Mouse (Mus musculus) cerebellum, adult 18-20 months (tissue): ENCODE data around the gene P2ry13.
A peak's percentile ranks its signal among the peaks of the same experiment; 100 is the strongest.

Experiments
- DNase-seq, 2 experiments: peaks; one replicate each; pipeline ENCODE4 v3.0.0; 2021

The P2ry13 gene

DNA sequence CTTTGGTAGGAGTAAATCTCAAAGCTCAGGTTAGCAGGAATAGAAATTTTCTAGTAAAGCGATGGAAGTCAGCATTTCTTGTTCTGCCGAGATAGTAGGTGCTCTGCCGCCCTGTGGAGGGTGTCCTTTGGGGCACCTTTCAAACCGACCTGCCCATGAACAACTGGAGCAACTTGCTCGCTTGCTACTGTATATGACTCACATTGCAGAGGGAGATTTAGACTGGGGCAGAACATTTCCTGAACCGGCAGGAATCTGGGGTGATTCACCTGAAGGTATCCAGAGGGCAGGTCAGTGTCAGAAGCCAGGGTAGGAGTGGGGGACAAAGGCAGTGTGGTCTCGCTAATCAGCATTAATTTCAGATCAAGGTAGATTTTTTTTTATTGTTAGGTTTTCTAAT is 15.7 kb downstream of the P2ry13 start, which contains the start of gene Gpr87:
Gpr87 (minus strand) TSS at position 167 of the 400 bp plus-strand sequence.
- DNase-seq, result no peak

DNA sequence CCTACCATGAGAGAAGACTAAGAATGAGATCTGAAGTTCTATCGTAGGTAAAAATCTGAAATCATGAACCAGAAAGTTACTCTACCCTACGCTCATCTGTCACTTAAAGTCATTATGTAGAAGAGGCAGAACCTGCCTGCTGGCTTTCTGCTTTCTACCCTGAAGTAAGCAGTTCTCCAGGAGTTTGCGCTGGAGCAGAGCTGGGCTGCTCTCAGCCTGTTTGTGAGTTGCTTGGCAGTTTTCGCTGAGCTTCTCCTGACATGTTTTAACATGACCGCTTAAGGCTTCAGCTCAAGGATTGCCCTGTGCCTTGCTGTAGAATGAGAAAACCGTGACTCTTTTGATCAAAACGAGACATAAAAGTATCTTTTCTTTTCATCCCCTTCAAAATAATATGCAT is 16.6 kb downstream of the P2ry13 start:
- DNase-seq, result no peak

DNA sequence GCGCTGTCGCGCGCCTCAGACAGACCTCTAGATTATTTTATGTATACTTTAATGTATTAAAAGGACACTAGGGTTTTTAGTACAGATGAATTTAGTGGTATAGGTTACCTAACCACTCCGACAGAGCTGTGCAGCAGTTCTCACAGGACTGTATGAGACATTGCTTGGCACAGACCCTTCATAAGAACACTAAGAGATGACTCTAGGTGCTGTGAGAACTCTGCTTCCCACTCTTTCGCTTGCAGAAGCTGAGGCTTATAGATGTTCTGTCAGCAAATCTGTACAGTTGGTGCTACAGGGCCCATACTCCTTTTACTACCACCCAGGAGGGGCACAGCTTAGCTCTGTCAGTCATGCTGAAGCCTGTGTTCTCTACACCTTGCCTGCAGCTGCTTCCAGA is 19.0 kb downstream of the P2ry13 start:
- DNase-seq, result no peak

DNA sequence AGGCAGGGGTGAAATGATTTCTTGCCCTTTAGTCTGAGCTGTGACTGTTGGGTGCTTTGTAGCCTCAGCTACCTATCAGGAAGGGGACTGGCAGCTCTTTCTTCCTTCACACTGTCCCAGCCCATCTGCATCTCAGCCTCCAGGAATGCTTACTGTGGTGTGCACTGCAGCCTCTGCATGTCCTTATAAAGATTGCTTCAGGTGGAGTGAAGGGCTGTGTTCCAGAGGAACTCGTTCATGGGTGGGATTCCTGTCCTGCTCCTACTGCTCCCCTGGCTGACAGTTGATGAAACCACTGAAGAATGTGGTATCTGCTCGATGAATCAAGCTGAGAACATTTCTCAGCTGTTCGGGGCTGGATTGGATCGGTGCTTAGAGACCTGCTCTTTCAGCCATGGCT is 23.3 kb downstream of the P2ry13 start:
- no peak for DNase-seq

DNA sequence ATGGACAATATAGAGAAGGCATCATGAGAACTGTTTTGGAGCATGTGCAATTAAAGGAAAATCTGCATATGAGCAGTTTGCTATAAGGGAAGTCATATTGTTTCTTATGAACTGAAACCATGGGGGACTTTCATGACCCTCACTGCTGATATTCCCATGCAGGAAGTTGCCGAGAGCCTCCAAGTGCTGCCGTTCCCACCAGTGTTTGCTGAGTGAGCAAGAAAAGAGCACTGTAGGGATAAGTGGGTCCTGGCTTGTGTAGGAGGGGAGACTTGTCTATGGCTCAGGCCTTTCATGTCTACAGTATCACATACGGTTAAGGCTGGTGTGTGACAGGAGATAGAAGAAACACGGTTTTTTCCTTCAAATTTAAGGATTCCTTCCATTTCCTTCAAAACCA is 25.0 kb downstream of the P2ry13 start:
- no peak for DNase-seq

DNA sequence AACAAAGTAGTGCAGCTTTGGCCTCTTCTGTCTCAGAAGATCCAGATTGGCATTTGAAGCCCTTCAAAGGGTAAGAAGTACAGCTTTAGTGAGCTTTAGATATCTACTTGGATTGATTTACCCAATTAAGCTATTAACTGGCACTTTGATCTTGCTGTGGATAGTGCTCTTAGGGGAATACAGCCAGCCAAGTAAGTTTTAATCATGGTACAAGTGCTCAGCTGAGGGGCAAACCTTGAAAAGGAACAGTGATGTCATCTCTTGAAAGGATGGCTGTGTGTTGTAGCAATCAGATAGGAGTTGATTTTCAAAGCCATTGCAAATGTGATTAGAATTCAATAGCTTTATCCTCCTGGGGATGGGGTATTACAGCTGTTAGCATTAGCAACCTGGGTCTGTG is 28.6 kb downstream of the P2ry13 start:
- no peak for DNase-seq

DNA sequence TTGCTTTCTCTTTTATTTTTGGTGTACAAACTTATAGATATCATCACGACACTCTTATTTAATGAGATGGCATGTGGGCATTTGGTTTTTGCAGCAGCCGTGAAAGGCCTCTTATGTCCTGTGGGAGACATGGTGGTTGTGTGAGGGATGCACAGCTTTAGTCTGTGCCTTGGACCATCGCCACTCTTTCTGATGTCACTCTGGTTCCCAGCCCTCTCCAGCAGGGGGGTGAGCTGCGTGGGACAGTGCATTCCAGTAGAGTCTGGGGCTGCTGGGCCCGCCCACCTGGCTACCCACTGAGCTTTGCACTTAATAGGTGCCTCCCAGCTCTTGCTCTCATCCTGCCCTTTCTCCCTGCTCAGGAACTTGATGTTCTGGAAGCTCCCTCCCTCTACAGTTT is 29.5 kb downstream of the P2ry13 start:
- DNase-seq, result peak; percentile 37 to 42

DNA sequence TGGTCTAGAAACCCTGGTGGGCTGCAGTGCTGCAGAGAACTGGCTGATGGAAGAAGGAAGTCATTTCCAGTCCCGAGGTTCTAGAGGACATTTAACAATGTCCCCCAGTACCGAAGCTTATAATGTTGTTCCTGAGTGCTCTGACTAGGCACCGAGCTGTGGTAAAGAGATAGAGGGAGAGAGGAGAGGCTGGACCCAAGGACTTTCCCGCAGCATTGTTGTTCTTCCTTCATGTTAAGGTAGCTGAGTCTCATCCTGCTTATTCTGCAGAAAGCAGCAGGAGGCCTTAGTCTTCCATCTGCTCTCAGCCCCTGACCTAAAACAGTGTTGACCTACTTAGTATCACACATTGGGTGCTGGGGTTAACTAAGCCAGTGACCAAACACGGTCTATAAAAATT is 33.8 kb downstream of the P2ry13 start:
- DNase-seq, result peak; percentile 78 to 86

DNA sequence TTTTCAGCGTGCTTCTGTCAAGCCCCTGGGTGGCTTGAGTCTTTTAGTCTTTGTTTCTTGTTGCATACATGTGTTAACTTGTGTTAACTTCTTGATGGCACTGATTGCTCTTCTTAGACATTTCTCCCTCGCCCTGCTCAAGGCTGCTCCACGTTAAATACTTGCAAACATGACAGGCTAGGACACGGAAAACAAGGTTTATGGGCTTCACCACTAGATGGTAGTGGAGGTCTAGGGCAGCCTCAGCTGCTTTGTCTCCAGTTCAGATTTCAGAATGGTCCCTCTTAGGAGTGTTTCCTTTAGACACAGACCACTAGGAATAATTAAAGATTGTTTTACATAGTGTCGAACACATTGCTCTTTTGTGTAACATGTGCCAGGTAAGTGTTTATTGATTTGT is 35.4 kb downstream of the P2ry13 start:
- DNase-seq, result peak; percentile 77 to 78

DNA sequence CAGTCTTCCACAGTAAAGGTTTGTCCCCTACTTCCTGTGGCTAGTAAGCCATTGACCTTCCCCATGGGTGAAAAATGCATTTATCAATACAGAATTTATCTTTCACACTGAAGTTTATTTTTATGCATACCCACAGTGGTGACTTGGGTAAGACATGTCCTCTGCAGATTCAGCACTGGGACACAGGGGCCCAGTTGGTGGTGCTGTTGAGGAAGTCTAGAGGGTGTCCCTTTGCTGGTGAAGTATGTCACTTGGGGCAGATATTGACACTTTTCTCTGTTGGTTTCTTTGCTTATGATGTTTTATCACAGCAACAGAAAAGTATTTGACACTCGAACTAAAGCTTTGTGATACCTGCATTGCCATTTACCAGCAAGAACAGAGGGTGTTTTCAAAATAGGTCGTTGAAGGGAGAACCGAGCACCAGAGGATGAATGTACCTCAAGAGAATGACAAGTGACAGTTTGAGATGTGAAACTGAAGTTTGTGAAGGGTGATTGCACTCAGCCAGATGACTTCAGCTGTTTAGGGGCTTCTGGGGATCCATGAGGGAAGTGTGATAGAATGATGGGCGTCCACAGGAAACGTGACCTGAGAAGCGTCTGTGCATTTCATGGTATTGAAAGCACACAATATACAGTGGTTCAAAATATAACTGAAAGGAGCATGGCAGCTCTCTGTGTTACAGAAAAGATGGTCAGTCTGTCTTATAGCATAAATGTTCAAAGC is 36.1 kb downstream of the P2ry13 start:
- peak in 1 of 2 experiments; percentile 35 for DNase-seq

DNA sequence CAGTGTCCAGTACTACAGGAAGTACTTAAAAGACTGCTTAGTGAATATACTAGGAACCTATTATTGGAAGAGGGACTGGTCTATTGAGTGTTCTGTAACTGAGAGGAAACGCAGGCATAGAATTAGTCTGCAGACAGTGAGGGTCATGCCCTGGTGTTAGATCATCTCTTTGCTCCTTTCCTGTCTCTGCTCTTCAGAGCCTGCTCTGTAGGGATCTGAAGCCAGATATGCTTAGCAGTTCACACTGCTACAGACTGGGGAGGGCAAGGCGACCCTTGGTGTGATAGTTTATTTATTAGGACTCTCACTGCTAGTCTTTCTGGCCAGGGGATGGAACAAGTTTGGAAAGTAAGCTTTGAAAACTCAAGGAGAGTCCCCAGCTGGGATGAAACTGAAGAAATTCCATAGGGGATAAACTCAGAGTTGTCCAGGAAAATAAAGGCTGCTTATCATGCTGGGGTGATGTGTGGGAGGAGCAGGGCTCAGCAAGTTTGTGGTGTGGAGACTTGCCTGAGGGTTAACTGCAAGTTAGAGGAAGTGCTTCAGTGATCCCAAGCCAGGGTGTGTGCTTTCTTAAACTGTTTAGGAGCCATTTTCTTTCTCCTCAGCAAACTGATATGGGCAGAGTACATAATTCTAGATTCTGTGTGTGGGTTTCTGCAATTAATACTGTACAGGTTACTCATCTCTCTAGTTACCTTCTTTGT is 40.6 kb downstream of the P2ry13 start:
- DNase-seq, result no peak

DNA sequence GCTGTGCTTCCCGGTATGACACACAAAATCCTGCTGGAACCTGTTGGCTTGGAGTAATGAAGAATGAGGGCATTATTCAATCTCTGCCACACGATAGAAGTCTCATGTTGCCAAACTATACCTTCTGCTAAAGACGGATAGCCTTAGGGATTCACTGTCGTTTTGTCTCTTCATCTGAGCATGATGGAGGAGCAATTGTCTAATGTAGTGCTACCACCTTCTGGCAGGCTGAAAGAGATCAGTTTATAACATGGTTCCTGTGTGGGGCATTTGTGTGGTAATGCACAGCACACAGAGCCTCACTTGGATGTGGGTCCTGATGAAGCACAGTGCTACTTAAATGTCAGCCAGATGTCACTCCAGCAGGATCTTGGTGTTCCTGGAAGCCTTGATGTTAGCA is 41.5 kb downstream of the P2ry13 start:
- no peak for DNase-seq

DNA sequence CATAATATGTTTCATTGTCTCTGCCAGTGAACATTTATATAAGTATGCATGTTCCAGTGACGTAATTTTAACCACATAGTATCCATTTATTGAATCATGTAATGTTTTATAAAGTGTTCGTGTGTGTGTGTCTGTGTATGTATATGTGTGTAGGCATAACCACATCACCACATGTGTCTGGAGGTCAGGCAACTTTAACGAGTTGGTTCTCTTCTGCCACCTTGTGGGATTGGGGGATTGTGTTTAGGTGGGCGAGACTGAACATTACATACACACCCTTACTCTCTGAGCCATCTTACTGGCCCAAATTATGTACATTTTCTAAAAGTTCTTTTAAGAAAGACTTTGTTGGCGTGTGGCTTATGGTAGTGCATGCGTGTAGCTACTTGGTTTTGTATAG is 42.2 kb downstream of the P2ry13 start:
- no peak for DNase-seq

DNA sequence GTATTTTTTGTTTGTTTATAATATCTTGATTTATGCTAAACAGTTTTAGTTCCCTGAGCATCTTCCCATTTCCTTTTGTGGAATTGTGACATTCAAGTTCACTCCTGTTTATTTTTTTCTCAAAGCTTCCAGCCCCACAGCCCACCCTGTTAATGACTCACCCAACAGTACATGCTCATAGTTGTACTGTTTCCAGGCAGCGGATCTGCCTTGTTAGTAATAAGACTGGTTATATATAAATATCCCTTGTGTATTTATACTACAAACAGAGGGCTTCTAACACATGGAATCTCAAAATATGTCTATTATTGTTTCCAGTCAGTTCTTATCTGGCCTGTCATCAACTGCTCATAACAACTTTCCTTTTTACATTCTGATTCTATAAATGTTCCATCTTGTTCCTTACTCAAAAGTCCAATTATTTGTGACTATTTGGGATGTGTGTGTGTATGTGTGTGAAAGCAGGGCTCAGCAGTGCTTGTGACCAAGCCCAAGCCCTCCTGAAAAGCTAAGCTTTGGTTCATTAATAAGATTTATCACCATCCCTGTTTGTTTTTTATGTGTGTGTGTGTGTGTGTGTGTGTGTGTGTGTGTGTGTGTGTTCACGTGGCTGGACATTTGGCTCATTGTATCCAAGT is 43.1 kb downstream of the P2ry13 start:
- DNase-seq, result no peak

DNA sequence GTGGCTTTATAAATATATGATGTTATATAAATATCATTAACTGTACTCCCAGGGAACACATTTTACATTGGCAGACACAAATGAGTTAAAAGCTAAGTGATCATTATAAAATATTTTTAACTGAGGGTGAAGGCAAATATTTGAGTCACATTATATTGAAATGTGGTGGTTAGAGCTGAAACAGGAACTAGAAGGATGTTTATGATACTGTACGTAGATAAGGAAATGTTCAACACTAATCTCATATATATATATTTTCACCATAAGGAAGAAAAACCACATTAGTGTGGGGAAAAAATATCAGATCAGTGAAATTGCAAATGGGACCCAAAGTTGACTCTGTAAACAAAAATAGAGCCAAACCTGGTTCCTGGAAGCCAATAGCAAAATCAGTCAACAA is 50.2 kb downstream of the P2ry13 start:
- DNase-seq, result no peak
